In the genomic region with DNA sequence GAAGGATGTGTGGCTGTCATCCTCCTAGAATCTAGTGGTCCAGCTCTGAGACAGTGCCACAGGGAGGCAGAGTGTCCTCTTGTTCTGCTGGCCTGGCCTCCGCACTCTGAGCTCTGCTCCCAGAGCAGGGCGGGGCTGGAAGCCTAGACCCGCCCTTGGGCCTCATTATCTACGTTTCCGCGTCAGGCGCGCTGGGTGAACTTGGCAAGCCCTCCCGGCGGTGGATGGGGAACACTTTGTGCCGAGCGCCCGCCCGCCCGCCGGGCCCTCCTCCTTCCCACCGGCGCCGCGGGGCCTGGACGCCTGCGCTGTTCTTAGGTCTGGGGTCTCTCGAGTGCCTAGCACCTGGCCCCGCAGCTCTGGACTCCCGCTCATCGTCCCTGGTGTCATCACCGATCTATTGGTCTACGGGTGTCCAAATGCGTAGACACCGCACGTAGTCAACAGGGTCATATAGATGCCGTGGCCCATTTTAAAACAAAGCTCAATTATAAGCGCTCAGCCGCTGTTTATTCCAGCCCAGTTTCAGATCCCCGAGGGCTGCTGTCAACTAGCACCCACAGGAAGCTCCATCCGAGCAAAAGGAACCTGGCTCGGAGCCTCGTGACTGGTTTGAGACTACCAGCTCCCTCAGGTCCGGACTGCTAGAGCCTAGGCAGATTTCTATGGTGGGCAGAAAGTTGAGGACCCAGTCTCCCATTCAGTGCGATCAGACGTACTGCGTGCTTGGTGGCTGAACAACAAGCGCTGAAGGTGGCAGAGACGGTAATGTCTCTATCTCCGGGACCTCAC, we compare ENCODE assay signal across 8 mouse cellular contexts. TPM values are rescaled to one million over a fixed set of nuclear protein-coding genes. Genes with fewer than 3 reads are reported as not detected.
A peak's percentile ranks its signal among the peaks of the same experiment; 100 is the strongest.
DNase-seq lines count a peak whose midpoint lies in the region; ATAC-seq lines count a peak whose summit lies in the region.

No protein-coding gene starts in this region.

- no peaks in the 10 kb centered on the region for H3K36me3 ChIP-seq in hindbrain, embryonic 15.5 days

- no peaks in the 10 kb centered on the region for H3K9me3 ChIP-seq in hindbrain, embryonic 15.5 days

- H3K27me3 ChIP-seq in hindbrain, embryonic 15.5 days: peaks cover 18% of the 10 kb centered on the region

- H3K9ac ChIP-seq in hindbrain, embryonic 15.5 days: peak overlapping the region; percentile 41

- H3K27ac ChIP-seq in hindbrain, embryonic 15.5 days (replicated peaks): 0 out of 2 replicates have a peak overlapping the region, but pooled peaks have one; percentile 2

- ATAC-seq in hindbrain, embryonic 15.5 days (ENCODE audit: low FRiP score, low read depth): peak; percentile 72

- peak; percentile 45 for DNase-seq in T-cell, adult 2 months (ENCODE audit: low spot score)
- DNase-seq in cerebellum, postnatal 36 days: peak; percentile 76 to 81
- DNase-seq in gastrocnemius, adult 18-20 months (ENCODE audit: low spot score): peak; percentile 90
- DNase-seq in layer of hippocampus, postnatal 36 days: peak; percentile 73
- DNase-seq in lung, postnatal 14 days: peak; percentile 94
- DNase-seq in ovary, postnatal 36 days (ENCODE audit: low spot score): peak; percentile 87
- DNase-seq in thymus, postnatal 25 days: peak; percentile 16

- under 1% methylated on average over 39 of the region's 45 CpGs for WGBS in hindbrain, embryonic 15.5 days

- peaks cover 39% of the 10 kb centered on the region for H3K4me1 ChIP-seq in hindbrain, embryonic 15.5 days (replicated peaks)

- H3K4me3 ChIP-seq in hindbrain, embryonic 15.5 days: peak overlapping the region; percentile 55

- H3K4me2 ChIP-seq in hindbrain, embryonic 15.5 days: peak overlapping the region; percentile 95

RNA-seq across cellular contexts. Expression of a gene that starts 3.6 kb away (rescaled TPM):
- under 1 TPM; 0.26 to 0.59 TPM for total RNA-seq in gastrocnemius, adult 18-20 months (2021)
- polyA plus RNA-seq in hindbrain, embryonic 15.5 days (2015; fragmentation: Nextera tagmentation; extraction: Ambion mirVana): 2.8 and 4.5 TPM in 2 replicates
- total RNA-seq in layer of hippocampus, postnatal 36 days (2021): 1 to 10 TPM; 1.3 to 2.1 TPM

RNA-seq across cellular contexts. Expression of a gene that starts 19.9 kb away (rescaled TPM):
- total RNA-seq in gastrocnemius, adult 18-20 months (2021): 1 to 10 TPM; 5.1 to 5.2 TPM
- 9.3 and 9.6 TPM in 2 replicates for polyA plus RNA-seq in hindbrain, embryonic 15.5 days (2015; fragmentation: Nextera tagmentation; extraction: Ambion mirVana)
- 10 to 100 TPM; 12.4 to 14.2 TPM for total RNA-seq in layer of hippocampus, postnatal 36 days (2021)

Comparison
In these comparisons a context has a peak if more than half of its experiments do, and no peak if none do; other contexts are left out.
1. Peak in every context shown above with its lines: DNase-seq, ATAC-seq, H3K4me3 ChIP-seq and H3K27ac ChIP-seq.
2. DNase-seq: peak in every context shown above with its lines; median percentile 94 in lung, postnatal 14 days; 90 in gastrocnemius, adult 18-20 months; 87 in ovary, postnatal 36 days; 78 in cerebellum, postnatal 36 days; 73 in layer of hippocampus, postnatal 36 days; 45 in T-cell, adult 2 months; 16 in thymus, postnatal 25 days.